Mouse (Mus musculus) megakaryocyte, embryonic 14.5 days (primary cell): ENCODE data around the gene Slfnl1. TPM values are rescaled to one million over a fixed set of nuclear protein-coding genes. Genes with fewer than 3 reads are reported as not detected.

Experiments
- H3K27me3 ChIP-seq: replicated peaks from 2 replicates; pipeline ENCODE3; 2012; ENCODE audit warnings: inconsistent platforms
- H3K36me3 ChIP-seq: replicated peaks from 2 replicates; pipeline ENCODE3; 2012; ENCODE audit warnings: low read length, inconsistent platforms, mixed read lengths
- H3K4me1 ChIP-seq: 2 replicates; pipeline ENCODE4 v1.6.1; 2012; ENCODE audit warnings: inconsistent platforms
- H3K4me3 ChIP-seq: replicated peaks from 2 replicates; pipeline ENCODE3; 2012; ENCODE audit warnings: moderate library complexity, mild to moderate bottlenecking, inconsistent platforms
- H3K9me3 ChIP-seq: 2 replicates; pipeline ENCODE4 v1.6.1; 2012; ENCODE audit warnings: inconsistent platforms
- FLI1 ChIP-seq: IDR thresholded peaks from 2 replicates; pipeline ENCODE4 v1.6.1; 2012; ENCODE audit warnings: low read length, inconsistent platforms, mixed read lengths
- GATA1 ChIP-seq: IDR thresholded peaks from 3 replicates; pipeline ENCODE4 v1.6.1; 2012; ENCODE audit warnings: mixed read lengths, low read length, inconsistent platforms, borderline replicate concordance
- polyA plus RNA-seq: library from polyadenylated mRNA; stranded (reverse); fragments of >175 nt; gene quantifications from 2 replicates; pipeline ENCODE4 v1.2.3, GENCODE M21; 2012; ENCODE audit warnings: low replicate concordance; ENCODE audit not compliant: insufficient read depth

Slfnl1 gene
- polyA plus RNA-seq, 1 experiment: 0.11 TPM

GRCm38 (mm10) chr4:120571691-120572090 is 39.7 kb downstream of the Slfnl1 start:
- no peak overlapping the region for H3K4me3 ChIP-seq
- peaks cover 19% of the 10 kb centered on the region for H3K27me3 ChIP-seq
- H3K9me3 ChIP-seq: no peaks in the 10 kb centered on the region
- H3K4me1 ChIP-seq: peaks cover 39% of the 10 kb centered on the region
- TF ChIP-seq FLI1 (no peak), GATA1 (no peak)
- no peaks in the 10 kb centered on the region for H3K36me3 ChIP-seq

GRCm38 (mm10) chr4:120580894-120581293 is 48.9 kb downstream of the Slfnl1 start:
- TF ChIP-seq FLI1 (no peak), GATA1 (no peak)
- no peaks in the 10 kb centered on the region for H3K9me3 ChIP-seq
- H3K27me3 ChIP-seq: peaks cover 49% of the 10 kb centered on the region
- H3K4me3 ChIP-seq: no peak overlapping the region
- no peaks in the 10 kb centered on the region for H3K36me3 ChIP-seq
- no peaks in the 10 kb centered on the region for H3K4me1 ChIP-seq

GRCm38 (mm10) chr4:120581711-120582110 is 49.7 kb downstream of the Slfnl1 start:
- H3K27me3 ChIP-seq: peaks cover 49% of the 10 kb centered on the region
- no peaks in the 10 kb centered on the region for H3K36me3 ChIP-seq
- no peak overlapping the region for H3K4me3 ChIP-seq
- TF ChIP-seq GATA1: no peak
- no peak for TF ChIP-seq FLI1
- H3K9me3 ChIP-seq: no peaks in the 10 kb centered on the region
- no peaks in the 10 kb centered on the region for H3K4me1 ChIP-seq

Other genes with a start within 250 kb of the Slfnl1 start
- gene Foxo6, start 244.9 kb upstream of the Slfnl1 start, polyA plus RNA-seq: not detected in 2 replicates
- 12.5 and 22.7 TPM in 2 replicates for gene Scmh1, start 127.0 kb upstream of the Slfnl1 start, polyA plus RNA-seq
- 1.4 and 2.5 TPM in 2 replicates for gene Ctps, start 38.0 kb downstream of the Slfnl1 start, polyA plus RNA-seq
- gene Gm8439, start 56.5 kb downstream of the Slfnl1 start, polyA plus RNA-seq: not detected in 2 replicates
- gene Cited4, start 134.3 kb downstream of the Slfnl1 start, polyA plus RNA-seq: 91.8 and 174 TPM in 2 replicates
- not detected in 2 replicates for gene Kcnq4, start 216.4 kb downstream of the Slfnl1 start, polyA plus RNA-seq